Mouse (Mus musculus): ENCODE measurements around the gene Tex2. TPM values are rescaled to one million over a fixed set of nuclear protein-coding genes. Genes with fewer than 3 reads are reported as not detected.

The Tex2 gene
- polyA plus RNA-seq, 1 experiment from 2014 or later = 17.1 TPM

DNA sequence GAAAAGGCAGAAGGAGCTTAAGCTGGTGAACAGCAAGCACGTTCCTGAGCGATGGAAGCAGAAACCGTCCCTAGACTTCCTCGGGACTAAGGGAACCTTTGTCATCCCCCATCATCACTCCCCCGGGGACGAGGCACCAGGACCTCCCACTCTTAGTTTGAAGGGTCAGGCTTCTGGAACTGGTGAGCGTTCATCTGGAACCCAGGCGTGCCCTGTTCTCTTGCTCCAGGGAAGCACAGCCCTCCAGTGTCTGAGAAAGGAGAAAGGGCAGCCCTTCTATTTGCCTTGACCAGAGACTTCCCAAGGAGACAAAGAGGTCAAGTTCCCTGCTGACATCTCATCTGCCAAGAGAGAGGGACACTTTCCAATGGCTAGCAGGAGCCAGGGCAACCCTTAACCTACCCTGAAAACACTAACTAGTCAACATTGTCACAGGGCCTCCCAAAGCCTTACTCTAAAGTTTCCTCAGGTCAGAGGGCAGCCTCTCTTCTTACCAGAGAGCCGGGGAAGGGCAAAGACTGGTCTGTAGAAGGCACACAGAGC is 80.9 kb downstream of the Tex2 start:
- H3K27me3 ChIP-seq (replicated peaks; ENCODE audit: control insufficient read depth, insufficient read depth, low read length) = no peaks in the 10 kb centered on the region
- H3K9ac ChIP-seq (ENCODE audit: low read depth, low read length) = no peak overlapping the region
- H3K9me3 ChIP-seq (ENCODE audit: control insufficient read depth) = no peaks in the 10 kb centered on the region
- H3K4me1 ChIP-seq (replicated peaks; ENCODE audit: control insufficient read depth, insufficient read depth, low read length) = no peaks in the 10 kb centered on the region
- no peak overlapping the region for H3K4me3 ChIP-seq (ENCODE audit: low read depth, low read length)
- 90% methylated on average over 9 of the region's 9 CpGs for WGBS
- no peak for TF ChIP-seq CTCF (IDR thresholded peaks at IDR 0.05; ENCODE audit: low read depth)
- no peak overlapping the region for H3K4me2 ChIP-seq (replicated peaks; ENCODE audit: low read depth)
- ATAC-seq = no peak
- no peak overlapping the region for H3K27ac ChIP-seq (ENCODE audit: low read depth, low read length)
- H3K36me3 ChIP-seq (ENCODE audit: control insufficient read depth, insufficient read depth) = peaks cover 25% of the 10 kb centered on the region

DNA sequence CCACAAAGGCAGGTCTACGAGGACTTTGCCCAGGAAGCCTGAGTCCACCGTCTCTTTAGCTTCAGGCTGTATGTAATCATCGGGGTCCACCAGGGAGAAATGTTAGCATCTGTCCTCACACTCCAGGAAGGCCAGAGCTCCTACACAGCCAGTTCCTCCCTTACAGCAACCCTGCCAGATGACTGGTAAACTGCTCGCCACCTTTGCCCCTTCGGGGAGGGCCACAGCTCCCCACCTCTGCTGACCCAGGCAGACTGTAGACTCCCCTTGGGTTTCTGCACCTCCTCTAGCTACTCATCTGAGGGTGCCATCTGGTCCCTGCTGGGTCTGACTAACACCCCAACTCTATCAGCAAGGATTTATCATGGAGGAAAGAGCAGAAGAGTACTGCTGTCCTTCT is 83.4 kb downstream of the Tex2 start:
- Histone ChIP-seq H3K9ac (ENCODE audit: low read depth, low read length) (no peak overlapping the region), H3K27me3 (replicated peaks; ENCODE audit: control insufficient read depth, insufficient read depth, low read length) (no peaks in the 10 kb centered on the region), H3K9me3 (ENCODE audit: control insufficient read depth) (no peaks in the 10 kb centered on the region), H3K27ac (ENCODE audit: low read depth, low read length) (no peak overlapping the region), H3K4me3 (ENCODE audit: low read depth, low read length) (no peak overlapping the region), H3K4me2 (replicated peaks; ENCODE audit: low read depth) (no peak overlapping the region), H3K4me1 (replicated peaks; ENCODE audit: control insufficient read depth, insufficient read depth, low read length) (no peaks in the 10 kb centered on the region), H3K36me3 (ENCODE audit: control insufficient read depth, insufficient read depth) (peaks cover 29% of the 10 kb centered on the region)
- ATAC-seq = no peak
- 57% methylated on average over 5 of the region's 5 CpGs for WGBS
- TF ChIP-seq CTCF (IDR thresholded peaks at IDR 0.05; ENCODE audit: low read depth) = no peak

- Histone ChIP-seq H3K27ac (ENCODE audit: low read depth, low read length) (no peak overlapping the region), H3K9me3 (ENCODE audit: control insufficient read depth) (no peaks in the 10 kb centered on the region), H3K4me3 (ENCODE audit: low read depth, low read length) (no peak overlapping the region), H3K4me2 (replicated peaks; ENCODE audit: low read depth) (no peak overlapping the region), H3K9ac (ENCODE audit: low read depth, low read length) (no peak overlapping the region), H3K27me3 (replicated peaks; ENCODE audit: control insufficient read depth, insufficient read depth, low read length) (no peaks in the 10 kb centered on the region), H3K36me3 (ENCODE audit: control insufficient read depth, insufficient read depth) (peaks cover 30% of the 10 kb centered on the region), H3K4me1 (replicated peaks; ENCODE audit: control insufficient read depth, insufficient read depth, low read length) (no peaks in the 10 kb centered on the region)
- ATAC-seq = no peak
- no peak for TF ChIP-seq CTCF (IDR thresholded peaks at IDR 0.05; ENCODE audit: low read depth)
- 92% methylated on average over 4 of the region's 4 CpGs for WGBS
Observed at GRCm38 (mm10) chr11:106529113-106529512, 84.1 kb downstream of the Tex2 start.

DNA sequence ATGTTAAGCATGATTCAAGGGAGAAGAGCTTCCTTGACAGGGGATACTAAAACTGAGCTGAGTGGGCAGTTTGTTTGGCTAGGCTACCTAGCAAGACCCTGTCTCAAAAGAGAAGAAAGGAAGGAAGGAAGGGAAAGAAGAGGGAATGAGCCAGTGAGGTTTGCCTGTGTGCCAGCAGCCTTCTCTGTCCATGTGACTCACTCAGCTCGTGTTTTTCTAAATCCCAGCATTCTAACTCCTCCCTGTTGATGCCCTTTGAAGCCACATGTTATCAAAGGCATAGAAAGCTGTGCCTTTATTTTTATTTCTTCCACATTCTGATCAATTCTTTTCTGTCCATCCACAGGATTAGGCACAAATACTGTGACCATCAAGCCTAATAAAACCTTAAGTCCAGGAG is 85.3 kb downstream of the Tex2 start:
- ATAC-seq = no peak
- peaks cover 21% of the 10 kb centered on the region for H3K36me3 ChIP-seq (ENCODE audit: control insufficient read depth, insufficient read depth)
- H3K4me3 ChIP-seq (ENCODE audit: low read depth, low read length) = no peak overlapping the region
- TF ChIP-seq CTCF (IDR thresholded peaks at IDR 0.05; ENCODE audit: low read depth) = no peak
- WGBS = 31% methylated on average over 1 of the region's 1 CpGs
- H3K27me3 ChIP-seq (replicated peaks; ENCODE audit: control insufficient read depth, insufficient read depth, low read length) = no peaks in the 10 kb centered on the region
- H3K4me1 ChIP-seq (replicated peaks; ENCODE audit: control insufficient read depth, insufficient read depth, low read length) = no peaks in the 10 kb centered on the region
- no peak overlapping the region for H3K27ac ChIP-seq (ENCODE audit: low read depth, low read length)
- H3K9me3 ChIP-seq (ENCODE audit: control insufficient read depth) = no peaks in the 10 kb centered on the region
- no peak overlapping the region for H3K4me2 ChIP-seq (replicated peaks; ENCODE audit: low read depth)
- no peak overlapping the region for H3K9ac ChIP-seq (ENCODE audit: low read depth, low read length)

GRCm38 (mm10) chr11:106527147-106527821 is 85.9 kb downstream of the Tex2 start:
- no peak for TF ChIP-seq CTCF (IDR thresholded peaks at IDR 0.05; ENCODE audit: low read depth)
- Histone ChIP-seq H3K27me3 (replicated peaks; ENCODE audit: control insufficient read depth, insufficient read depth, low read length) (no peaks in the 10 kb centered on the region), H3K9ac (ENCODE audit: low read depth, low read length) (no peak overlapping the region), H3K9me3 (ENCODE audit: control insufficient read depth) (no peaks in the 10 kb centered on the region), H3K4me3 (ENCODE audit: low read depth, low read length) (no peak overlapping the region), H3K36me3 (ENCODE audit: control insufficient read depth, insufficient read depth) (peaks cover 16% of the 10 kb centered on the region; the same call in 1 of the 2 replicates), H3K4me1 (replicated peaks; ENCODE audit: control insufficient read depth, insufficient read depth, low read length) (no peaks in the 10 kb centered on the region), H3K27ac (ENCODE audit: low read depth, low read length) (no peak overlapping the region), H3K4me2 (replicated peaks; ENCODE audit: low read depth) (no peak overlapping the region)
- WGBS = 50% methylated on average over 10 of the region's 10 CpGs
- no peak; the same call in 1 of the 2 replicates for ATAC-seq

- ATAC-seq = no peak
- no peak overlapping the region for H3K9ac ChIP-seq (ENCODE audit: low read depth, low read length)
- no peaks in the 10 kb centered on the region for H3K4me1 ChIP-seq (replicated peaks; ENCODE audit: control insufficient read depth, insufficient read depth, low read length)
- H3K27ac ChIP-seq (ENCODE audit: low read depth, low read length) = no peak overlapping the region
- peak; percentile 27; the same call in 1 of the 2 replicates for TF ChIP-seq CTCF (IDR thresholded peaks at IDR 0.05; ENCODE audit: low read depth)
- WGBS = 75% methylated on average over 3 of the region's 3 CpGs
- no peak overlapping the region for H3K4me3 ChIP-seq (ENCODE audit: low read depth, low read length)
- H3K27me3 ChIP-seq (replicated peaks; ENCODE audit: control insufficient read depth, insufficient read depth, low read length) = no peaks in the 10 kb centered on the region
- H3K4me2 ChIP-seq (replicated peaks; ENCODE audit: low read depth) = no peak overlapping the region
- no peaks in the 10 kb centered on the region for H3K9me3 ChIP-seq (ENCODE audit: control insufficient read depth)
- peaks cover 5% of the 10 kb centered on the region; the same call in 1 of the 2 replicates for H3K36me3 ChIP-seq (ENCODE audit: control insufficient read depth, insufficient read depth)
Observed at GRCm38 (mm10) chr11:106522538-106522937, 90.7 kb downstream of the Tex2 start.
